8 mouse cellular contexts compared by ENCODE assay signal in the genomic region with DNA sequence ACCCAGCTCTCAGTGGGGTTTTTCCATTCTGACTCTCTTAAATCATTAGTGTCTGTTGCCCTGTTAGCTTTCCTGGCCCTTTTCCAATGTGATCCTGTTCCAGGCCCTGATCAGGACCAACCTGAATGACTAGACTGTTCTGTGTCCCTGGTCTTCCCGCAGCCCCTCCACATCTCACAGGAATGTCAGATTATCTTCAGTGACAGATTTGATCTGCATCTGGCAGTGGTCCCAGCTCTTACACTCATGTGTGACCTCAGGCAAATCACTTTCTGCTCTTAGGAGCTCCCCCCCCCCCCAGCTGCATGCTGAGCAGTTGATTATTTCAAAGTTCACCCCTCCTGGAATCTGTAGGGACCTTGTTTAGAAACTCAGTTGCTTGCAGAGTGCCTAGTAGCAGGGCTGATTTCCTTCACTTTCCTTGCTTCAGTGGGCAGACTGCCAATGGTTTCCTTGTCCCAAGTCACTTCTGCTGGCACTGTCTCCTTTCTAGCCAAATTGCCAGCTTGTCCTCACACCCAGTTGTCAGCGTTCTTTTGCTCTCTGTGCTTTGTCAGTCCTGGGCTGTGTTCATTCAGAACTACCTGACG. TPM values are rescaled to one million over a fixed set of nuclear protein-coding genes. Genes with fewer than 3 reads are reported as not detected.
A peak's percentile ranks its signal among the peaks of the same experiment; 100 is the strongest.
DNase-seq lines count a peak whose midpoint lies in the region; ATAC-seq and TF ChIP-seq lines count a peak whose summit lies in the region.

No protein-coding gene starts in this region.

- H3K9me3 ChIP-seq in heart, embryonic 11.5 days (replicated peaks; ENCODE audit: control insufficient read depth, low read length): no peaks in the 10 kb centered on the region

- no peak overlapping the region for H3K9ac ChIP-seq in heart, embryonic 11.5 days (ENCODE audit: low read depth, low read length)

- H3K4me2 ChIP-seq in heart, embryonic 11.5 days: peak overlapping the region; percentile 33

- no peak overlapping the region for H3K4me3 ChIP-seq in heart, embryonic 11.5 days (ENCODE audit: low read depth, low read length)
- H3K4me3 ChIP-seq in testis, adult 2 months (ENCODE audit: control insufficient read depth, low read depth, low read length): no peak overlapping the region

- no peak for TF ChIP-seq CTCF in testis, adult 2 months (IDR thresholded peaks at IDR 0.05; ENCODE audit: control insufficient read depth, insufficient read depth, insufficient replicate concordance, low read depth, low read length)

- H3K36me3 ChIP-seq in heart, embryonic 11.5 days (ENCODE audit: control insufficient read depth, insufficient read depth, low read length): no peaks in the 10 kb centered on the region
- no peaks in the 10 kb centered on the region; the same call in 1 of the 2 replicates for H3K36me3 ChIP-seq in testis, adult 2 months (ENCODE audit: control insufficient read depth, insufficient read depth, low read length)

- H3K4me1 ChIP-seq in heart, embryonic 11.5 days (ENCODE audit: control insufficient read depth, insufficient read depth, low read length): peaks cover 25% of the 10 kb centered on the region
- peaks cover 5% of the 10 kb centered on the region for H3K4me1 ChIP-seq in testis, adult 2 months (ENCODE audit: control insufficient read depth, insufficient read depth, low read length)

- no peak for TF ChIP-seq POLR2A in testis, adult 2 months (IDR thresholded peaks at IDR 0.05; ENCODE audit: control insufficient read depth, low read depth, low read length)

- H3K27me3 ChIP-seq in heart, embryonic 11.5 days (ENCODE audit: control insufficient read depth, insufficient read depth, low read length): no peaks in the 10 kb centered on the region
- H3K27me3 ChIP-seq in testis, adult 2 months (ENCODE audit: control insufficient read depth, insufficient read depth, low read length): no peaks in the 10 kb centered on the region

- DNase-seq in ovary, postnatal 14 days (ENCODE audit: low spot score): peak; percentile 23
- DNase-seq in ovary, postnatal 36 days (ENCODE audit: low spot score): no peak
- peak; percentile 87 for DNase-seq in cerebellum, adult 9-11 months
- DNase-seq in kidney, postnatal 10 days: peak; percentile 77
- peak; percentile 66 for DNase-seq in lung, postnatal 14 days
- no peak for DNase-seq in thymus, postnatal 36 days

- whole genome bisulfite sequencing in heart, embryonic 11.5 days (ENCODE audit: insufficient replicate concordance): 22% methylated on average over 3 of the region's 3 CpGs

- peak; percentile 47; the same call in 1 of the 2 replicates for ATAC-seq in heart, embryonic 11.5 days (replicated peaks; ENCODE audit: insufficient number of reproducible peaks, low FRiP score, low TSS enrichment)

- peak overlapping the region; percentile 38 for H3K27ac ChIP-seq in heart, embryonic 11.5 days (ENCODE audit: low read depth, low read length)
- H3K27ac ChIP-seq in testis, adult 2 months (ENCODE audit: control insufficient read depth, insufficient read depth, low read depth, low read length): peak overlapping the region; percentile 53; the same call in 1 of the 2 replicates

RNA-seq across cellular contexts. Expression of a gene that starts 6.7 kb away (rescaled TPM):
- polyA plus RNA-seq in heart, embryonic 11.5 days (2014; fragmentation: Nextera tagmentation; extraction: Ambion mirVana): 61.1 and 62.7 TPM in 2 replicates
- polyA plus RNA-seq in testis, adult 2 months (2012; rRNA removed): 11.2 and 12.0 TPM in 2 replicates

RNA-seq across cellular contexts. Expression of a gene that starts 22.9 kb away (rescaled TPM):
- polyA plus RNA-seq in heart, embryonic 11.5 days (2014; fragmentation: Nextera tagmentation; extraction: Ambion mirVana): 465 and 476 TPM in 2 replicates
- 19.3 and 27.9 TPM in 2 replicates for polyA plus RNA-seq in testis, adult 2 months (2012; rRNA removed)

RNA-seq across cellular contexts. Expression of a gene that starts 59.0 kb away (rescaled TPM):
- polyA plus RNA-seq in heart, embryonic 11.5 days (2014; fragmentation: Nextera tagmentation; extraction: Ambion mirVana): 55.7 and 58.2 TPM in 2 replicates
- polyA plus RNA-seq in testis, adult 2 months (2012; rRNA removed): 42.0 and 42.8 TPM in 2 replicates

RNA-seq across cellular contexts. Expression of a gene that starts 59.1 kb away (rescaled TPM):
- polyA plus RNA-seq in heart, embryonic 11.5 days (2014; fragmentation: Nextera tagmentation; extraction: Ambion mirVana): 428 and 430 TPM in 2 replicates
- polyA plus RNA-seq in testis, adult 2 months (2012; rRNA removed): 79.6 and 105 TPM in 2 replicates

Comparison
In these comparisons a context has a peak if more than half of its experiments do, and no peak if none do; other contexts are left out.
1. DNase-seq: peak in ovary, postnatal 14 days (single experiment), cerebellum, adult 9-11 months (single experiment), kidney, postnatal 10 days (single experiment) and lung, postnatal 14 days (single experiment); none in ovary, postnatal 36 days (single experiment) and thymus, postnatal 36 days (0 of 2).
2. RNA of a gene that starts 22.9 kb away (polyA plus RNA-seq): 465 to 476 TPM in heart, embryonic 11.5 days; 19.3 to 27.9 TPM in testis, adult 2 months; every median in the first group is over 10 times any median in the second.